Mouse (Mus musculus) Patski (cell line): ENCODE measurements around the gene Itpkb. TPM values are rescaled to one million over a fixed set of nuclear protein-coding genes. Genes with fewer than 3 reads are reported as not detected.

Source experiments
- ATAC-seq: fragments of 100-300 bp; one replicate; pipeline ENCODE4 v1.8.0; 2021
- CTCF ChIA-PET: fragments of 350-600 bp; sonication (Branson Sonifier 250); formaldehyde crosslinking; loops from one replicate; lab custom pipeline; 2022; ENCODE audit warnings: inconsistent platforms; lab: Charles Lee
- POLR2A ChIA-PET: fragments of 350-600 bp; sonication (Branson Sonifier 250); formaldehyde crosslinking; loops from one replicate; lab custom pipeline; 2022; ENCODE audit warnings: antibody characterized with exemption, inconsistent platforms; lab: Charles Lee
- DNase-seq: peaks from one replicate; pipeline ENCODE4 v3.0.0-alpha.2; 2011; ENCODE audit warnings: low read depth, low spot score
- H3K27me3 ChIP-seq: fragments of 371-371 bp; one replicate; pipeline ENCODE4 v1.5.1; 2021
- CTCF ChIP-seq: fragments of 100-300 bp; IDR thresholded peaks from one replicate; pipeline ENCODE4 v1.5.1; 2021
- in situ Hi-C: fragments of 300-500 bp; cut with MboI; formaldehyde crosslinking; loops from 3 replicates; pipeline ENCODE4 v1.11.1; 2018; ENCODE audit warnings: low pct_unique_long_range_greater_than_20kb, mixed read lengths
- polyA plus RNA-seq: library from polyadenylated mRNA; unstranded; gene quantifications from one replicate; pipeline ENCODE4 v1.2.3, GENCODE M21; 2021

Gene Itpkb
- polyA plus RNA-seq, 1 experiment from 2014 or later = 15.4 TPM

DNA sequence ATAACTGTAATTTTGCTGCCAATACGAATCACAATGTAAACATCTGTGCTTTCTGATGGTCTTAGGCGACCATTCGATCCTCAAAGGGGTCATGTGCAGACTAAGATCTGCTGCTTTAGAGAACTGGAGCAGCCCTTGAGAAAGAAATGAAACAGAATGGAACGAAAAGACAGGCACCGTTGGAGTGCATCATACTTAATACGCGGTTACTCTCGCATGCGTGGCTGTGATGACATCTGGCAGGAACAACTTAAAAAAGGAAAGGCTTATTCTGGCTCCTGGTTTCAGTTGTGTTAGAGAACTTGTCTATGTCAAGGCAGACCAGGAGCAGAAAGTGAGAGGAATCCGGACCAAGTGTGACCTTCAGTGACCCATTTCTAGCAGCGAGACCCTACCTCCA lies 15.6 kb upstream of the Itpkb start:
- no peak for ATAC-seq
- TF ChIP-seq CTCF = no peak
- in situ Hi-C loops = no loop called here
- DNase-seq = no peak
- POLR2A ChIA-PET = interaction anchor here (0.7 kb wide), 1 partner anchor 499 kb away, joined by 3 read pairs; no protein-coding TSS in a partner anchor
- CTCF ChIA-PET = no interaction called here
- H3K27me3 ChIP-seq = no peaks in the 10 kb centered on the region

DNA sequence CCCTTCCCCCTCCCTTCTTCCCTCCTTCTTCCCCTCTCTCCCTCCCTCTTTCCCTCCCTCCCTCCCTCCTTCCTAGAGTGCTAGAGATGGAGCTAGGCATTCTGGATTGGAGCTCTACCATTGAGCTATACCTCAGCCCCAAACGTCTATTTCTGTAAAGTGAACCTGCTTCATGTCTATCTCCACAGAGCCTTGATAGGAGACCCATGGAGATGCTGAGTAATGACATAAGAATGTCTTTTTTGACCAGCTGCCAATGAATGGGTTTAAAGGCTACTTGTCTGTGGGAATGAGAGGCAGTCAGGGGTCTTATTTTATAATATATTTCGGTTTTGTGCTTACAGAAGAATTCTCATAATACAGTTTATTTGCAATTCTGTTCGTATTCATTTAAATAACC lies 15.2 kb upstream of the Itpkb start:
- no peak for DNase-seq
- no peaks in the 10 kb centered on the region for H3K27me3 ChIP-seq
- in situ Hi-C loops = no loop called here
- no peak for TF ChIP-seq CTCF
- CTCF ChIA-PET = no interaction called here
- POLR2A ChIA-PET = interaction anchor here (0.7 kb wide), 1 partner anchor 499 kb away, joined by 3 read pairs; no protein-coding TSS in a partner anchor
- ATAC-seq = no peak

- no peaks in the 10 kb centered on the region for H3K27me3 ChIP-seq
- ATAC-seq (no peak), DNase-seq (no peak)
- in situ Hi-C loops = no loop called here
- ChIA-PET CTCF (no interaction called here), POLR2A (no interaction called here)
- no peak for TF ChIP-seq CTCF
These were observed 12.8 kb upstream of the Itpkb start for GRCm38 (mm10) chr1:180317450-180317849.

DNA sequence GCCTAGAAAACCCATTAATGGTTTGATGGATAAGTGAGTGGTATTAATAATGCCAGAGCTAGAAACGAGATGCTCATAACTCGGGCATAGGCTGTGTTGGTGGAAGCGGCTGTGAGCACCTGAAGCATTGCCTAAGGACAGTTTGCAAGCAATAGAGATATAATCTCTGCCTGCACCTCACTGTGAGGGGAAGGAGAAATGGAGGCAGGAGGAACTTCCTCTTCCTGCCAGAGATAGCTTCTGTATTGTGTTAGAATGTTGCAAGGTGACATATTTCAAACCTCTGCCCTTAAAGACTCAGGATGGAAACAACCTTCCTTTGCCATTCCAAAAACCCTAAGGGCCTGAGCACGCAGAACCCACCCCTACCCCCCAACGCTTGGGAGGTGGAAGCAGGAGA lies 11.9 kb upstream of the Itpkb start:
- POLR2A ChIA-PET = interaction anchor here (0.6 kb wide), 1 partner anchor 29 kb away, joined by 4 read pairs; no protein-coding TSS in a partner anchor
- no peaks in the 10 kb centered on the region for H3K27me3 ChIP-seq
- TF ChIP-seq CTCF = no peak
- in situ Hi-C loops = no loop called here
- ATAC-seq = no peak
- no peak for DNase-seq
- CTCF ChIA-PET = no interaction called here

DNA sequence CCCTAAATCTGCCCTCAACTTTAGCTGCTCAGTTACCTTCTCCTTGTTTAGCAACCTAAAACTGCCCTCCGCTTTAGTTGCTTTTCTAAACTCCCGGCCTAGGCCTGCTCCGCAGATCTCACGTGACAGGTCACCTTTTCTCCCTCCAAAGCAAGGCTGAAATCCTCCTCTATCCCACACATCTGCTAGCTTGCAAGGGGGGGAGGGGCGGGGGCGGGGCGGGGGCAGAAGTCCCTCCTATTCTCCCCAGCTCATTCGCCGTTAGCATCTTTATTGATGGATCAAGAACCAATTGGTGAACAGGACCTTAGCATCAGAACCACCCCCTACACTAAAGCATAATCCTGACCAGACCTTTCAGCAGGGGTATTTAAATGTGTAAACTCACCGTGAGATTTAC lies 10.4 kb upstream of the Itpkb start:
- CTCF ChIA-PET = interaction anchor here (1.2 to 1.4 kb wide), 2 partner anchors 9 to 12 kb away, joined by 3 read pairs; no protein-coding TSS in a partner anchor
- H3K27me3 ChIP-seq = no peaks in the 10 kb centered on the region
- in situ Hi-C loops = no loop called here
- DNase-seq (no peak), ATAC-seq (no peak)
- POLR2A ChIA-PET = interaction anchor here (1.1 kb wide), 1 partner anchor 10 kb away, joined by 5 read pairs; the partner anchor contains the start of gene Itpkb
- no peak for TF ChIP-seq CTCF

DNA sequence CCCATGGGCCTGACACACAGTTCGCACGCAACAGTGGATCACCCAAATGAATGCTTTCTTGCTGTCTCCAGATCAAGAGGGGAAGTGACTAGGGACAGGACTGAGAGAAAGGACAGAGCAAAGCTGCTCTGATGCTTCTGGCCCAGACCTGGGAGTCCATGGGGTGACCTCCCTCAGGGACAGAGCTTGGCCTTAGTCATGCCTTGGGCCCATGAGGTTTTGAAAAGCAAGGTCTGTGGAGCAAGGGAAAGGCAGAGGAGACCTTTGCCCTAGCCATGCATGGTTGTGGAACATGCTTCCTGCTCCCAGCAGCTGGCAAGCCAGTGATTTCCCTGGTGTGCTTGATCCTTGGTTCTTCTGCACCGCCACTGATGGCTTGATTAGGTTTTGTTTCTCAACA lies 7.4 kb upstream of the Itpkb start:
- ATAC-seq = no peak
- no peak for DNase-seq
- TF ChIP-seq CTCF = no peak

GRCm38 (mm10) chr1:180323491-180323890 lies 6.8 kb upstream of the Itpkb start:
- TF ChIP-seq CTCF = no peak
- ChIA-PET POLR2A (no interaction called here), CTCF (interaction anchor here (0.9 kb wide), 1 partner anchor 36 kb away, joined by 3 read pairs; no protein-coding TSS in a partner anchor)
- in situ Hi-C loops = no loop called here
- DNase-seq (no peak), ATAC-seq (no peak)
- no peaks in the 10 kb centered on the region for H3K27me3 ChIP-seq

More for the DNA sequence above, 7.4 kb upstream of the Itpkb start:
- POLR2A ChIA-PET = no interaction called here
- no peaks in the 10 kb centered on the region for H3K27me3 ChIP-seq
- in situ Hi-C loops = no loop called here
- CTCF ChIA-PET = interaction anchor here (0.9 kb wide), 1 partner anchor 35 kb away, joined by 3 read pairs; no protein-coding TSS in a partner anchor

- DNase-seq (no peak), ATAC-seq (no peak)
- no peaks in the 10 kb centered on the region for H3K27me3 ChIP-seq
- ChIA-PET CTCF (no interaction called here), POLR2A (no interaction called here)
- TF ChIP-seq CTCF = no peak
- in situ Hi-C loops = no loop called here
These were observed 6.0 kb upstream of the Itpkb start for GRCm38 (mm10) chr1:180324271-180324670.

DNA sequence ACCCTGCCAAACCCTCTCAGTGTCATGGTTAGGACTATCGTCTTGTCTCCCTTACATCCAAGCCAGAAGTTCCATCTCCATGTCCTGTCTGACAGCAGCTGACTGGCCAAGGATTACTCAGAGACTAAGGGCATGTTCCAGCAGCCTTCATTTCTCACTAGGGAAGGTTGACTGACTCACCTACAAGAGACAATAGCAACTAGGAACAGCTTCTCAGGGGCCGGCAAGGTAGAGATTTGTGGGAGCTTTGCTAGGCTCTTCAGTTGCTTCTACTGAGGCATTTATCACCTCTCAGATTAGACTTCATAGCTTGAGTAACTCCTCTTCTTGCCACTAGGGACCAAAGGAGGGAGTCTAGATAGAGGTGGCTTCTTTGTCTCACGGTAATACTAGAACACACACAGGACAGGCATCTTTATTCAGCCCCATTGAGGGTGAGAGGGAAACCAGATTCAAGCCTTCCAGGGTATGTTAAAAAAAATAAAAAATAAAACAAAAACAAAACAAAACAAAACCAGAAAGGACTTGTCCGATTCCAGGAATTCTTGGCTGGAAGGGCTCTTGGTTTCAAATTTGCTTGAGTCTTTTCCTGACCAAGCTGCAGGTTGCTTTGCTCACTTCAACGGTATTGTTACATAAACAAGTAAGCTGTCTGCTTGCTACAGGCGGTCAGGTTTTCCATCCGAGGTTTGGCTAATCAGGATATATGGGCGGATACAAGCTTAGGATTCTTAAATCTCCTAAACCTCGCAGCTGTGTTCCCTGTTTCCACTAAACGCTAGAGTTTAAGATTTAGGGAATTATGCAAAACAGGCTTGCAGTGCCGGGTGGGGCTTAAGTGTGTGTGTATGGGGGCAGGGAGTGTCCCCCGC lies 1.3 kb upstream of the Itpkb start:
- TF ChIP-seq CTCF = no peak
- H3K27me3 ChIP-seq = no peaks in the 10 kb centered on the region
- ChIA-PET POLR2A (interaction anchor here (0.7 to 1.3 kb wide), 4 partner anchors 43 to 648 kb away, joined by 4 to 6 read pairs (median 5); no protein-coding TSS in a partner anchor), CTCF (interaction anchor here (0.6 to 2.2 kb wide), 9 partner anchors 8 to 105 kb away, joined by 3 to 8 read pairs (median 4); no protein-coding TSS in a partner anchor)
- in situ Hi-C loops = no loop called here
- DNase-seq = no peak
- ATAC-seq = no peak

- CTCF ChIA-PET = interaction anchor here (1.3 to 2.2 kb wide), 7 partner anchors 9 to 104 kb away, joined by 3 to 8 read pairs (median 4); no protein-coding TSS in a partner anchor
- DNase-seq (no peak), ATAC-seq (no peak)
- POLR2A ChIA-PET = interaction anchor here (0.6 to 1.4 kb wide), 11 partner anchors 9 to 649 kb away, joined by 3 to 6 read pairs (median 5); no protein-coding TSS in a partner anchor
- no peaks in the 10 kb centered on the region for H3K27me3 ChIP-seq
- in situ Hi-C loops = no loop called here
- TF ChIP-seq CTCF = no peak
These were observed 579 bp upstream of the Itpkb start for GRCm38 (mm10) chr1:180329706-180330105.
